Mouse (Mus musculus): Measurements from ENCODE around the gene Lonp2. TPM values are rescaled to one million over a fixed set of nuclear protein-coding genes. Genes with fewer than 3 reads are reported as not detected.
A peak's percentile ranks its signal among the peaks of the same experiment; 100 is the strongest.

Gene Lonp2
- polyA plus RNA-seq, 1 experiment from 2014 or later = 69.3 TPM

GRCm38 (mm10) chr8:86595671-86596070 lies 28.2 kb upstream of the Lonp2 start:
- WGBS = 84% methylated on average over 5 of the region's 5 CpGs

GRCm38 (mm10) chr8:86597681-86598080 lies 26.2 kb upstream of the Lonp2 start:
- 87% methylated on average over 7 of the region's 7 CpGs for WGBS

More at GRCm38 (mm10) chr8:86595671-86596070, 28.2 kb upstream of the Lonp2 start:
- DNase-seq (ENCODE audit: low spot score) = no peak
- H3K4me1 ChIP-seq (replicated peaks) = no peaks in the 10 kb centered on the region
- H3K4me3 ChIP-seq = no peak overlapping the region
- no peaks in the 10 kb centered on the region for H3K27me3 ChIP-seq (ENCODE audit: insufficient read depth, poor library complexity, severe bottlenecking)
- no peak overlapping the region for H3K27ac ChIP-seq
- H3K9me3 ChIP-seq = no peaks in the 10 kb centered on the region
- no peaks in the 10 kb centered on the region for H3K36me3 ChIP-seq

GRCm38 (mm10) chr8:86599299-86599698 lies 24.5 kb upstream of the Lonp2 start:
- 90% methylated on average over 6 of the region's 6 CpGs for WGBS
- Histone ChIP-seq H3K9me3 (no peaks in the 10 kb centered on the region), H3K27ac (no peak overlapping the region), H3K4me3 (no peak overlapping the region), H3K4me1 (replicated peaks) (0 out of 2 replicates have a peak, but pooled peaks cover 2% of the 10 kb centered on the region), H3K27me3 (ENCODE audit: insufficient read depth, poor library complexity, severe bottlenecking) (no peaks in the 10 kb centered on the region), H3K36me3 (no peaks in the 10 kb centered on the region)
- no peak for DNase-seq (ENCODE audit: low spot score)

More at GRCm38 (mm10) chr8:86597681-86598080, 26.2 kb upstream of the Lonp2 start:
- no peaks in the 10 kb centered on the region for H3K36me3 ChIP-seq
- no peak for DNase-seq (ENCODE audit: low spot score)
- no peak overlapping the region for H3K27ac ChIP-seq
- H3K4me1 ChIP-seq (replicated peaks) = no peaks in the 10 kb centered on the region
- H3K27me3 ChIP-seq (ENCODE audit: insufficient read depth, poor library complexity, severe bottlenecking) = no peaks in the 10 kb centered on the region
- no peak overlapping the region for H3K4me3 ChIP-seq
- no peaks in the 10 kb centered on the region for H3K9me3 ChIP-seq

- 0 out of 2 replicates have a peak, but pooled peaks cover 2% of the 10 kb centered on the region for H3K4me1 ChIP-seq (replicated peaks)
- no peaks in the 10 kb centered on the region for H3K27me3 ChIP-seq (ENCODE audit: insufficient read depth, poor library complexity, severe bottlenecking)
- DNase-seq (ENCODE audit: low spot score) = no peak
- H3K36me3 ChIP-seq = no peaks in the 10 kb centered on the region
- no peak overlapping the region for H3K27ac ChIP-seq
- no peaks in the 10 kb centered on the region for H3K9me3 ChIP-seq
- 82% methylated on average over 3 of the region's 3 CpGs for WGBS
- H3K4me3 ChIP-seq = no peak overlapping the region
Observed at GRCm38 (mm10) chr8:86600311-86600710, 23.5 kb upstream of the Lonp2 start.

- H3K4me1 ChIP-seq (replicated peaks) = 0 out of 2 replicates have a peak, but pooled peaks cover 2% of the 10 kb centered on the region
- no peak for DNase-seq (ENCODE audit: low spot score)
- no peaks in the 10 kb centered on the region for H3K27me3 ChIP-seq (ENCODE audit: insufficient read depth, poor library complexity, severe bottlenecking)
- 72% methylated on average over 2 of the region's 2 CpGs for WGBS
- no peak overlapping the region for H3K27ac ChIP-seq
- H3K9me3 ChIP-seq = no peaks in the 10 kb centered on the region
- H3K4me3 ChIP-seq = no peak overlapping the region
- H3K36me3 ChIP-seq = no peaks in the 10 kb centered on the region
Observed at GRCm38 (mm10) chr8:86603174-86603573, 20.7 kb upstream of the Lonp2 start.

GRCm38 (mm10) chr8:86604676-86605075 lies 19.2 kb upstream of the Lonp2 start:
- 81% methylated on average over 3 of the region's 3 CpGs for WGBS
- no peak overlapping the region for H3K4me3 ChIP-seq
- H3K27ac ChIP-seq = no peak overlapping the region
- no peaks in the 10 kb centered on the region for H3K36me3 ChIP-seq
- no peaks in the 10 kb centered on the region for H3K27me3 ChIP-seq (ENCODE audit: insufficient read depth, poor library complexity, severe bottlenecking)
- 0 out of 2 replicates have a peak, but pooled peaks cover 2% of the 10 kb centered on the region for H3K4me1 ChIP-seq (replicated peaks)
- no peaks in the 10 kb centered on the region for H3K9me3 ChIP-seq
- no peak for DNase-seq (ENCODE audit: low spot score)

- DNase-seq (ENCODE audit: low spot score) = no peak
- H3K9me3 ChIP-seq = no peaks in the 10 kb centered on the region
- no peaks in the 10 kb centered on the region for H3K27me3 ChIP-seq (ENCODE audit: insufficient read depth, poor library complexity, severe bottlenecking)
- H3K4me3 ChIP-seq = no peak overlapping the region
- 76% methylated on average over 2 of the region's 2 CpGs for WGBS
- no peaks in the 10 kb centered on the region for H3K36me3 ChIP-seq
- no peak overlapping the region for H3K27ac ChIP-seq
- H3K4me1 ChIP-seq (replicated peaks) = no peaks in the 10 kb centered on the region
Observed at GRCm38 (mm10) chr8:86613798-86614197, 10.0 kb upstream of the Lonp2 start.

- no peaks in the 10 kb centered on the region for H3K4me1 ChIP-seq (replicated peaks)
- DNase-seq (ENCODE audit: low spot score) = no peak
- no peaks in the 10 kb centered on the region for H3K27me3 ChIP-seq (ENCODE audit: insufficient read depth, poor library complexity, severe bottlenecking)
- H3K36me3 ChIP-seq = no peaks in the 10 kb centered on the region
- 90% methylated on average over 6 of the region's 6 CpGs for WGBS
- H3K27ac ChIP-seq = no peak overlapping the region
- no peak overlapping the region for H3K4me3 ChIP-seq
- H3K9me3 ChIP-seq = no peaks in the 10 kb centered on the region
Observed at GRCm38 (mm10) chr8:86615095-86615769, 8.6 kb upstream of the Lonp2 start.

GRCm38 (mm10) chr8:86617759-86618387 lies 6.0 kb upstream of the Lonp2 start:
- Histone ChIP-seq H3K27ac (no peak overlapping the region), H3K9me3 (no peaks in the 10 kb centered on the region), H3K4me1 (replicated peaks) (no peaks in the 10 kb centered on the region), H3K36me3 (no peaks in the 10 kb centered on the region), H3K4me3 (no peak overlapping the region), H3K27me3 (ENCODE audit: insufficient read depth, poor library complexity, severe bottlenecking) (no peaks in the 10 kb centered on the region)
- 77% methylated on average over 7 of the region's 7 CpGs for WGBS
- no peak for DNase-seq (ENCODE audit: low spot score)

- Histone ChIP-seq H3K27ac (peak overlapping the region; percentile 88), H3K36me3 (no peaks in the 10 kb centered on the region), H3K4me3 (peak overlapping the region; percentile 96), H3K9me3 (no peaks in the 10 kb centered on the region), H3K4me1 (replicated peaks) (peaks cover 20% of the 10 kb centered on the region), H3K27me3 (ENCODE audit: insufficient read depth, poor library complexity, severe bottlenecking) (no peaks in the 10 kb centered on the region)
- no peak for DNase-seq (ENCODE audit: low spot score)
- 3% methylated on average over 14 of the region's 14 CpGs for WGBS
Observed at GRCm38 (mm10) chr8:86623551-86623910, 312 bp upstream of the Lonp2 start.

- DNase-seq (ENCODE audit: low spot score) = peak; percentile 2
- peaks cover 20% of the 10 kb centered on the region for H3K4me1 ChIP-seq (replicated peaks)
- peak overlapping the region; percentile 96 for H3K4me3 ChIP-seq
- no peak overlapping the region for H3K27ac ChIP-seq
- H3K9me3 ChIP-seq = no peaks in the 10 kb centered on the region
- WGBS = 60% methylated on average over 7 of the region's 7 CpGs
- H3K36me3 ChIP-seq = no peaks in the 10 kb centered on the region
- no peaks in the 10 kb centered on the region for H3K27me3 ChIP-seq (ENCODE audit: insufficient read depth, poor library complexity, severe bottlenecking)
Observed at GRCm38 (mm10) chr8:86624915-86625314, 1.1 kb downstream of the Lonp2 start.

GRCm38 (mm10) chr8:86630212-86630611 lies 6.4 kb downstream of the Lonp2 start:
- Histone ChIP-seq H3K27me3 (ENCODE audit: insufficient read depth, poor library complexity, severe bottlenecking) (no peaks in the 10 kb centered on the region), H3K4me3 (no peak overlapping the region), H3K27ac (no peak overlapping the region), H3K4me1 (replicated peaks) (peaks cover 5% of the 10 kb centered on the region), H3K9me3 (no peaks in the 10 kb centered on the region), H3K36me3 (peaks cover 26% of the 10 kb centered on the region)
- DNase-seq (ENCODE audit: low spot score) = no peak
- WGBS = 89% methylated on average over 5 of the region's 5 CpGs

- Histone ChIP-seq H3K4me1 (replicated peaks) (no peaks in the 10 kb centered on the region), H3K4me3 (no peak overlapping the region), H3K27ac (no peak overlapping the region), H3K36me3 (peaks cover 37% of the 10 kb centered on the region), H3K27me3 (ENCODE audit: insufficient read depth, poor library complexity, severe bottlenecking) (no peaks in the 10 kb centered on the region), H3K9me3 (no peaks in the 10 kb centered on the region)
- no peak for DNase-seq (ENCODE audit: low spot score)
- 90% methylated on average over 4 of the region's 4 CpGs for WGBS
Observed at GRCm38 (mm10) chr8:86631395-86631794, 7.6 kb downstream of the Lonp2 start.
